Mouse (Mus musculus) common myeloid progenitor, adult 5-6 weeks (primary cell): ENCODE data around the gene 4632433K11Rik. TPM values are rescaled to one million over a fixed set of nuclear protein-coding genes. Genes with fewer than 3 reads are reported as not detected.
"Not testable (repeated sequence)": the region's sequence is repeated elsewhere in the genome, so short reads cannot be mapped to it uniquely, and the experiment has no call there.

Experiments used
- ATAC-seq: replicated peaks from 2 replicates; pipeline ENCODE4 v1.8.0; 2016; ENCODE audit warnings: low read depth, mild to moderate bottlenecking, moderate TSS enrichment, inconsistent platforms; ENCODE audit not compliant: poor library complexity, severe bottlenecking
- total RNA-seq: library from RNA; stranded (forward); fragments of 200-1000, 187-1606 nt; gene quantifications from 2 replicates; pipeline ENCODE4 v1.2.3, GENCODE M21; 2017

4632433K11Rik gene
- total RNA-seq, 1 experiment from 2014 or later: 2.5 TPM

DNA sequence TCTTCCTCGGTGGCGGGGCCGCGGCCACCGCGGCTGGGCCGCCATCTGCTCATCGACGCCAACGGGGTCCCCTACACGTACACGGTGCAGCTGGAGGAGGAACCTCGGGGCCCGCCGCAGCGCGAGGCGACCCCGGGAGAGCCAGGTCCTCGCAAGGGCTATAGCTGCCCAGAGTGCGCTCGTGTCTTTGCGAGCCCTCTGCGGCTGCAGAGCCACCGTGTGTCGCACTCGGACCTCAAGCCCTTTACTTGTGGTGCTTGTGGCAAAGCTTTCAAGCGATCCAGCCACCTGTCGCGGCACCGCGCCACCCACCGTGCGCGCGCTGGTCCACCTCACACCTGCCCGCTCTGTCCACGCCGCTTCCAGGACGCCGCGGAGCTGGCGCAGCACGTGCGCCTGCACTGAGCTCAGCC lies 19.0 kb downstream of the 4632433K11Rik start:
- ATAC-seq: no peak

DNA sequence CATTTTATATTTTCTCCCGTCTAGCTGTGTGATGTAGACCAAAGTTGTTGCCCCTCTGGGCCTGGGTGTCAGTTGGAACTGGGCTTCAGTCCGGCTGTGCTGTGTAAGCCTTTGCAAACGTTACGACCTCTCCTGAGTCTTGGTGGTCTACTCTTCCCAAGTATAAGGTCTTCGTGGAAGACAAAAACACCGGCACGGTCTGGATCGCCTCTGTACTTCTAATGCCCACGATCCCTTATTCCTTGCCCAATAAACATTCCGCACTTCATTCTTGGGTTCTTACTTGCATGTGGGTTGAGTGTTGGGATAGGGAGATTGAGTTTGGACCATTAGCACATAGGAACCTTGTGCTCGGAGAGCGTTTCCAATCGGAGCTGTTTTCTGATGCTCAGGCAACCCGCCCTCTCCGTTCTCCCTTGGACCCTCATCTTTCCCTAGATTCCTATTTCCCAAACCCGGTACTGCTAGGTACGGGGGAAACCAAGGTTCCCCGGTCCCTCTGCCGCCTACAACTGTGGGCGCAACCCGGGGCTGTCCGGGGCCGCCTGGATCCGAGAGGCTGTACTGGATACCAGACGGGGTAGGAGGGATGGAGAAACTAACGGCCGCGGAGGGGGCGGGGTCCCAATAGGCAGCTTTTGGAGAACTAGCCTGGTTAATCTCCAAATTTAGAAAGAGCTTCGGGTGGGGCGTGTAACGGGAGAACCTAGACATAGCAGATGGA lies 19.7 kb downstream of the 4632433K11Rik start:
- ATAC-seq: 0 out of 2 replicates have a peak, but pooled peaks have one; percentile 9

DNA sequence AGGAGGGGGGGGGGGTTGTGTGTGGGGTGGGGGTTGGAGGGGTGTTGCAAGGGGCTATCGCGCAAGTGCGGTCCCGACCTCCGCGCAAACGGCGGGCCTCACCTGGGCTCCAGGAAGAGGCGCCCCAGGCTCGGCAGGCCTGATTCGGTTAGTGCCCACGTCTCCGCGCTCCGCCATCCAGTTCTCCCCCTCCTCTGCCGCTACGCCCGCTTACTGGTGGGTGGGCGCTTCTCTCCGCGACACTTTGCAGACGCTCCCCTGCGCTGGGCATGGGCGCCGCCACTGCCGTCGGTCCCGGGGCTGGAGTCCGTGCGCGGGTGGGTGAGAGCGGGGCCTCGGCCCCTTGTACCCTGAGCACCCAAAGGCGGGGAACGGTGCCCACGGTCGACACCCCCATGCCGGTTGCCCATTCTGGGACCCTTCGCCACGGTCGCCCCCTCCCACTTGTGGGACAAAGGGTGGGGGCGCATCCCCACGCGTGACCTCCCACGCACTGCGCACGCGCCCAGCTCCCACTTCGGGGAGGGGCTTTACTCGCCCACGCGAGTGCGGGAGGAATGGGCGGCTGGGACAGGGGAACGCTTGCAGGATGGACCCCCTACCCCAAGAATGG lies 22.8 kb downstream of the 4632433K11Rik start:
- ATAC-seq: no peak

DNA sequence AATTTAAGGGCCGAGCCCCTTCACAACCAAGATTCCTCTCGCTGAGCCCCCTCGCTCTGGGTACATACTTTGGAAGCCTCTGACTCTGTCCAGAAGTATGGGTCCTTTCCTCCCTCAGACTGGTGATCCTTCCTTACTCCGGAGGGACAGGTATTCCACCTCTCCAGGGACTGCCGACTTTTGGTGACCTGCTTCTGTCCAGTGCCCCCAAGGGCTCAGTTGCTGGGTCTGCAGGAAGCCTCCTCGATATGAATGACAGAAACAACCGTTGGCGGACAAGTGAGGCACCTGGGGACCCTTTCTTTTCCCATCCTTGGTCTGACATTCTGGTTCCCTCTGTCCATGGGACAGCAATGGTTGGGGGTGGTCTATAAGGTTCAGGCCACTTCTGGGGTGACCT lies 23.5 kb downstream of the 4632433K11Rik start:
- no peak for ATAC-seq

DNA sequence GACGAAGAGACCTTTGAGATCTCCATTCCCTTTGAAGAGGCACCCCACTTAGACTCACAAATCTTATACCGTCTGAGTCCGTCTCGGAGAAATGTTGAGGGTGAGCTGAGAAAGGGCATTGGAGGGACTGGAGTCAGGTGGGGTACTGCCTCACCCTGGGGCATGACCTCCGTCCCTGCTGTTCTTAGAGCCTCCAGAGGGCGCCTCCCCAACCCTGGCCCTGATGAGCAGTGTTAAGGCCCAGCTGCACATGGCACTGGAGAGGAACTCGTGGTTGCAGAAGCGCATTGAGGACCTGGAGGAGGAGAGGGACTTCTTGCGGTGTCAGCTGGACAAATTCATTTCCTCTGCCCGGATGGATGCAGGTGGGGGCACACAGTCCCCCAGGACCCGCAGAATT lies 23.9 kb downstream of the 4632433K11Rik start:
- 0 out of 2 replicates have a peak, but pooled peaks have one; percentile 11 for ATAC-seq

DNA sequence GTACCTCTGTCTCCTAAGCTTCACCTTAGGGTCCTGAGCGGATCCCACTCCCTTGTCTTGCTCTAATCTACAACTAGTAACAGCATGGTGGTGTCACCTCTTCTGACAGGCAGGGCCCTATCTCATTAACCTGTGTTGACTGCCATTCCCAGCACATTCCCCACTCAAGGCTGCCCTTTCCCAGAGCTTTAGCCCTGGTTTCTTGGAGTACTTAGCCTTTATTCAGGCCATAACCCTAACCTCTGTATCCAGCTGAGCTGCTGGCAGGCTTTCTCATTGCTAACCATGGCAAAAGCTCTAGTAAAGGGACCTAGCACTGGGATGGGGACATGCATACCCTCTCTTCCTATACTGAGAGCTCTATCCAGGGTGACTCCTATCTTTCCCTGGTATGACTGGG lies 24.7 kb downstream of the 4632433K11Rik start:
- ATAC-seq: no peak

DNA sequence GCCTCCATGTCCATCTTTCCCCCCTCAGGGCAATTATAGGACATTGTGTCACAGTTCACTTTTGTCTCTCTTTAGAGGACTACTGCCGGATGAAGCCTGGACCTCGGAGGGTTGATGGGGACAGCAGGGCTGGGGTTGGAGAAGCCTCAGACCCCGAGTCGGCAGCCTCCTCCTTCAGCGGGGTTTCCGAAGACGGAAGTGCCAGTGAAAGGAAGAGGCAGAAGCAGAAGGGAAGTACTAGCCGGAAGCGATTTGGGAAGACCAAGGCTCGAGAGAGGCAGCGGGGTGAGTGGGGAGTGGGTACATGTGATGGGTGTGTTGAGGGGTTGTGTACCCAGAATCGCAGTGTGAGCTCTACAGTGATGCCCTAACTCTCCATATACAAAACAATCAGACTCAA lies 25.5 kb downstream of the 4632433K11Rik start:
- ATAC-seq: no peak

DNA sequence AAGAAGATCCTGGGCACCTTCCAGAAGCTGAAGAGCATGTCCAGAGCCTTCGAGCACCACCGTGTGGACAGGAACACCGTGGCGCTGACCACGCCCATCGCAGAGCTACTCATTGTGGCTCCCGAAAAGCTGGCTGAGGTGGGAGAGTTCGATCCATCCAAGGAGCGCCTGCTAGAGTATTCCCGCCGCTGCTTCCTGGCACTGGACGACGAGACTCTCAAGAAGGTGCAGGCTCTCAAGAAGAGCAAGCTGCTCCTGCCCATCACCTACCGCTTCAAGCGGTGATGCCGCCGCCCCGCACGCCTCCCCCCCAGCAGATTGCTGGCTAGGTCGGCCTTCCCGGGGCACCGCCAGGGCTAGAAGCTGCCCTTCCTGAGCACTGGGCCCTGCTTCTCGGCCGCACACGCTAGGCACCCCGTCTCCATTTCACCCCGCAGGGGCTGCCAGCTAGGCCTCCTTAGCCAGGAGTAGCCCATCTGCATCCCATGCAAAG lies 26.4 kb downstream of the 4632433K11Rik start:
- peak; percentile 27; the same call in 1 of the 2 replicates for ATAC-seq

DNA sequence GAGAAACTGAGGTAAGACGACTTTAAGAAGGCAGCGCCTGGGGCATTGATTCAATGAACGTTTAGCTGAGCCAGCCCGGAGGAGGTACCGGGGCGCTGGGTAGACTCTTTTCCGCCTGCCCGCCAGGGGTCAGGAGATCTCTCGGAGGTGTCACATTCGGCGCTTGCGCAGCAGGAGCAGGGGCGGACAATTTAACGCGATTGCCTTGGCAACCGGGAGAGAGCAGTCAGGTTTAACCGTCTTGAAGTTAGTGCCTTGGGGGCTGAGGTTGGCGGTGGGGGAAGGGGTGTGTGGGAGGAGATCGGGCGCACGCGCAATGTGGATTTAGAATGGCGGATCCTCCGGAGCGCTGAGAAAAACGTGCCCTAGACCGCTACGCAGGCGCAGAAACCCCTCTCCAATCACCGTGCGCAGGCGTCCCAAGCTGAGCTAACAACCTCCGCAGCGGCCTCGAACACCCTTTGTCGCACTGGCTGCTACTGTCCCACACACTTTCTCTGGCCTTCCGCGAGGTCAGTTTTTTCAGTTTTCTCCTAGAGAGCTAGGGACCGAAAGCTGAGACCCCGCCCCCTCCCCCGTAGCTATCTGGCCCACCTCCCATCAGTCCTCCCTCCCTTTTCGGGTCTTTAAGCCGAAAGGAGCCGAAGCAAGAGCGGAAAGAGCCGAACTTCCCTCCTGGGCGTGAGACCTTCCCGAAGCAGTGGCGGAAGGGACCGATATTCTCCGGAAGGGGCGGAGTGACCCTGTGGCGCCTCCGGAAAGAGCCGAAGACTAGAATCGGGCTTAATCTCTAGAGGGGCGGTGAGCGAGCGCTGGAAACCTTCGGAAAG lies 27.2 kb downstream of the 4632433K11Rik start:
- ATAC-seq: peak; percentile 63

DNA sequence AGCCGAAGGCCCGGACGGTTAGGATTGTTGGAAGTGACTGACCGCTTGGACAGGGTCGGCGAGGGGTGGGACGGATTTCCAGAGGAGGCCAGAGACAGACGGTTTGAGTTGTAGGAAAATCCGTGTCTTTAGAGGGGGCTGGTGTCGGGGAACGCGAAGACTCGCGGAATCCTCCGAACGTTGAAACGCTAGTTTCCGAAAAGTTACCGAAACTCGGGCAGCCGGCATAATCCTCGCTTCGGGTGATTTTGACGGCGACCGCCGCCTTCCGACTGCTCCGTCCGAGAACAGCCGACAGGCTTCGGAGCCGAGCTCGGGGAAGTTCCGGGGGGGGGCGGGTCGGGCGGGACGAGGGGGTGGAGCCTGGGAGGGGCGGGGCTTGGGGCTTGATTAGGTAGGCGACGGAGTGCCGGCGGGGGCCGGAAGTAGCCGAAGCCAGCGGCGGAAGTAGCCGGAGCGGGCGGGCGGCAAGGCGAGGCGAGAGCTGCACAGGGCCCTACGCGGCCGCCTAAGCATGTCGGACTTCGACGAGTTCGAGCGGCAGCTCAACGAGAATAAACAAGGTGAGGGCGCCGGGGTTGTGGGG lies 27.9 kb downstream of the 4632433K11Rik start, which contains the start of gene U2af2:
U2af2 (plus strand) TSS at position 370 of the 586 bp plus-strand sequence.
- ATAC-seq: peak; percentile 23

DNA sequence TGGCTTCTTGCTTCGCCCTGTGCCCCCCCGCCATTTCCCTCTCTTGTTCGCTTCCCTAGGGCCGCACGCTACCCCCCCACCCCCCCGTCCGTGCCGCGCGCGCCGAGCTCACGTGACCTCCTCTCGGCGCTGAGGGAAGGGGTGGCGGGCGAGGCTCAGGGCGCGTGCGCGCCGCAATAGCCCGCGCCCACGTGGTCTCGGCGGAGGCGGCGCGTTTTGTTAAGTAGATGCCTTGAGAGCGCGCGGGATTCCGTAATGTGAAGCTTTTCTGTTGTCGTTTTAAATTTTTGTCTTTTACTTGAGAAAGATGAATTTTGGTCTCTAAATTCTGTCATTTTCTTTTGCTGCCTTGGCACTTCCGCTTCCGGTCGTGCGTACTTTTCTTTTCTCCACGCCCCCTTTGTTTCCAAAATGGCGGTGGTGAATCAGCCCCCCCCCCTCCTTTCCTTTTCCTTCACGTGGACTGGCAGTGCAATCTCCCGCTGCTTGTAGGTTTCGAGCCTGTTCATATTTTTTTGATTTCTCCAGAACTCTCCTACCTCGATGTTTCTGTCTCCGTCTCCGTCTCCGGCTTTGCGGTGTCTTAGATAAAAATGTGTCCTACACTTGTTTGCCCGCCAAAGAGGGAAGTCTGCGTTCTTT lies 28.6 kb downstream of the 4632433K11Rik start:
- no peak for ATAC-seq

DNA sequence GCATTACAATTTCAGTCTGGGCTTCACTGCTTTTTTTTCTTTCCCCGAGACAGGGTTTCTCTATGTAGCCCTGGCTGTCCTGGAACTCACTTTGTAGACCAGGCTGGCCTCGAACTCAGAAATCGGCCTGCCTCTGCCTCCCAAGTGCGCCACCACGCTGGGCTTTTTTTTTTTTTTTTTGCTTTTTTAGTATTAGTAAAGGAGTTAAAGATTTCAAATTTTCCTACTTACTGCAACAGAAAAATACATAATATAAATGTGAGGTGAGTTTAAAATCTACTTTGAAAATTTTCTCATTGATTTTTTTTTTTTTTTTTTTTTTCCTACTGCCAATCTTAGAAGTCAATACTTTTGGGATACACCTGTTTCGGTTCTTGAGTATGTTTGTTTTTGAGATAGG lies 31.0 kb downstream of the 4632433K11Rik start:
- no peak for ATAC-seq

DNA sequence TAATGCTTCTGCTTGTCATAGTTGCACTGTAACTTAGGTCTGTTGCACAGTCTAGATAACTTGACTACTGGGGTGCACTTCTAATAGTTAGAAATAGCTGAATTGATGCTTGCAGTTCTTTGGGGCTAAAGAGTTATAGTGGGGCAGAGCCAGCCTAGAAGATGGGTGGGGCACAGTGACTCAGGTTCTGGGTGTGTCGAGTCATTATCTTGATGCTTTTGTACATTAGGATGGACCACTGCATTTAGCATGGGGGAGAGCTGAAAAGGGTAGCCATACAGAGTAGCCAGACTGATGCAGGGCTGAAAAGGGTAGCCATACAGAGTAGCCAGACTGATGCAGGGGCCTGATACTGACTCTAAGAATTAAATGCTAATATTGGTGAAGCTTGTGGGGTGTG lies 39.7 kb downstream of the 4632433K11Rik start:
- 0 out of 2 replicates have a peak, but pooled peaks have one; percentile 30 for ATAC-seq

DNA sequence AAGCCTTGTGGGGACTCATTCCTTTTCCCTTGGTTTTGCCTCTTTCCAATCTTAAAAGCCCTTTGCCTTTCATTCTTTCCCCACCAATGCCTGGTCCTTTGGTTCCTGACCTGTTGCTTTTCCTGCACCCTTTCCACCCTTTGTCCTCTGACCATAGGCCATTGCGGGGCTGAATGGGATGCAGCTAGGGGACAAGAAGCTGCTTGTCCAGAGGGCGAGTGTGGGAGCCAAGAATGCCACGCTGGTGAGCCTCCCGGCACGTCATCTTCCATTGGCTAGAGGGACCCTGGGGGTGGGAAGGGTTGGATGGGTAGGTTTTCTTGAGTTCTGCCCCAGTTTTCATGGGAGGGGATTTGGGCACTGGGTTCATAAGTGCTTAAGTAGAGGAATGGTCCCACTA lies 41.1 kb downstream of the 4632433K11Rik start:
- no peak for ATAC-seq

DNA sequence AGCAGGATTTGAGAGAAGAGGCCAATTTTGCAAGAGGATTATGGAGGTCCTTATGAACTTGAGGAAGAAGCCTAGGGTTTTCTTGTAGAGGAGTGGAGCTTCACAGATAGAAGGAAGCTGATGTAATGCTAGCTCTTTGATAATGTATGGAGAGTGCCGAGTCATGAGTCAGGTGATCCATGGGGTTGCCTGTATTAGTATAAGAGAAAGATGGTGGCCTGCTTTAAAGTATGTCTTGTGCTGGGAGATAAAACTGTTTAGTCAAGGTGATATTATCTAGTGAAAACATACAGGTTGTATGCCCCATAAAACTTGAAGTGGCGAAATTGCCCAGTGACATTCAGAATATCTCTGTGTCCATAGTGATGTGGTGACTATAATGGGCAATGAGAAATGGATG lies 43.0 kb downstream of the 4632433K11Rik start:
- no peak for ATAC-seq

DNA sequence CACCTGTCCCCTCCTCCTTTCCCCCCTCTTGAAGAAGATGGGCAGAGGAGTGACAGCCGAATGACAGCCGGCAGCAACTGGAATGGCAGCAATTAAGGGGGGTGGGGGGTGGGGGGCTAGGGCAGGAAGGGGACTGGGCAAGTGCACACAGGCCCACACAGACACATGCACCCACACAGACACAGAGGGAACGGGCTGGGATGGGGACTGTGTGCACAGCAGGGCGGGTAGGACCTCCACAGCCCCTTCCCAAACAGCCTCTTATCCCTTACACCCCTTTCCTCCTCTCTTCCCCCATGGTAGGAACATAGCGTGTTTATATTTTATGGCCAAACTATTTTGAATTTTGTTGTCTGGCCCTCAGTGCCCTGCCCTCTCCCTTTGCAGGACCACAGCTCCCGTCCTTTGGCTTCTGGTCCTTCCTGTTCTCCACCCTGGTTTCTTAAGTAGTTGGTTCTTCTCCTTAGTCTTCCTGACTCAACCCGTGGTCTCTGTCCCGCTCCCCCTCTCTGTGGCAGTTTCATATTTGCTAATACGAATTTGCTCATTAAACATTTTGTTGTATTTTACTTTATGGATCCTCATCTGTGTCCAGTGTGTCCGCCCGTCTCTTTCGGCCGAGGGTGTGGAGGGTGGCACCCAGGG lies 45.6 kb downstream of the 4632433K11Rik start:
- ATAC-seq: not testable (repeated sequence)

DNA sequence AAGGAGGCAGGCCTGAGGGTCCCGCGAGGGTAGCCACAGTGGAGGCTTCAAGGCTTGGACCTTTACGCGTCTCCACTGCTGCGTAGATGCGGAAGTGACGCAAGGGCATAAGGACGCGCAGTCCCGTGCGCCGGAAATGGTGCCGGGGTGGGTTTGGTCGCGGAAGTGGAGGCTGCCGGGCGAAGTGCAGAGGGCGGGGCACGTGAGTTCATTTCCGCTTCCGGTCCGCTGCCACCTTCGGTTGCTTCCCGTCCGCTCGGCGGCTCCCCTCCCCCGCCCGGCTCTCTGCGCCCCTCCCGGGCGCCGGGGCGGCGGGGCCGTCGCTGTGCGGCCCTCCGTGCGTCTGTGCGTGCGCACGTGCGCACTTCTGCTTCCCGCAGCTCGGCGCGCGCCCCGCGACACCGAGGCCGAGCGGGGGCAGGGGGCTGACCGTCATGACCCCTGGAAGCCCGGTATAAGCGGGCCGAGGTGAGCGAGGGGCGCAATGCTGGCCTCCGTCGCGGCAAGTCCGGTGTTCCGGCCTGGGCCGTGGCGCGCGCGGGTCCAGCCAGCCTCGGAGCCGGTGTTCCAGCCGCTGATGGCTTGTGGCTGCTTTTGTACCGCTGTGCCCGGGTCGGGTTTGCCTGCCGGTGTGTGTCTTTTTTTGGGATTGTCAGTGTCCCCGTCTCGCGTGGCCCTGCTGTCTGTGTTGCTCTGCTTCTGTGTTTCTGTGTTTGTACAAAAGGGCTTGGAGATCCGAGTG lies 46.3 kb downstream of the 4632433K11Rik start, which contains the start of gene Epn1:
Epn1 (plus strand) TSS at position 226 of the 742 bp plus-strand sequence.
- ATAC-seq: peak; percentile 94

DNA sequence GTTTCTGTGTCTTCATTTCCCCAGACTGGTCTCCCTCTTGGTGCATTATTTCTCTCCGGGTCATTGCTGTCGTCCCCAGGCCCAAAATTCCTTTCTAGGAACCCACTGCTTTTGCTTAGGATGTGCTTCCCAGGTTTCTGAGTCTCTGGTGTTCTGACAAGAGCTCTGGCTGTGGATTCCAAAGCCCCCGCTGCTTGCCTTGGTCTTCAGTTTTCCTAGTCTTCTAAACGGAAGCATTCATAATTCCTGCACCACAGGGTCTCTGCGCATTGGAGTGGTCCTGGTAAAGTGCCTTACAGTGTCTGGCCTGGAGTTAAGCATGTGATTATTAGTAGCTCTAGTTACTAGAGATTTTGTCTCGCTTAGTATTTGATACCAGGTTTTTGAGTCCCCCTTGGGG lies 46.9 kb downstream of the 4632433K11Rik start:
- ATAC-seq: no peak
